9 mouse cellular contexts compared by ENCODE assay signal in the genomic region with DNA sequence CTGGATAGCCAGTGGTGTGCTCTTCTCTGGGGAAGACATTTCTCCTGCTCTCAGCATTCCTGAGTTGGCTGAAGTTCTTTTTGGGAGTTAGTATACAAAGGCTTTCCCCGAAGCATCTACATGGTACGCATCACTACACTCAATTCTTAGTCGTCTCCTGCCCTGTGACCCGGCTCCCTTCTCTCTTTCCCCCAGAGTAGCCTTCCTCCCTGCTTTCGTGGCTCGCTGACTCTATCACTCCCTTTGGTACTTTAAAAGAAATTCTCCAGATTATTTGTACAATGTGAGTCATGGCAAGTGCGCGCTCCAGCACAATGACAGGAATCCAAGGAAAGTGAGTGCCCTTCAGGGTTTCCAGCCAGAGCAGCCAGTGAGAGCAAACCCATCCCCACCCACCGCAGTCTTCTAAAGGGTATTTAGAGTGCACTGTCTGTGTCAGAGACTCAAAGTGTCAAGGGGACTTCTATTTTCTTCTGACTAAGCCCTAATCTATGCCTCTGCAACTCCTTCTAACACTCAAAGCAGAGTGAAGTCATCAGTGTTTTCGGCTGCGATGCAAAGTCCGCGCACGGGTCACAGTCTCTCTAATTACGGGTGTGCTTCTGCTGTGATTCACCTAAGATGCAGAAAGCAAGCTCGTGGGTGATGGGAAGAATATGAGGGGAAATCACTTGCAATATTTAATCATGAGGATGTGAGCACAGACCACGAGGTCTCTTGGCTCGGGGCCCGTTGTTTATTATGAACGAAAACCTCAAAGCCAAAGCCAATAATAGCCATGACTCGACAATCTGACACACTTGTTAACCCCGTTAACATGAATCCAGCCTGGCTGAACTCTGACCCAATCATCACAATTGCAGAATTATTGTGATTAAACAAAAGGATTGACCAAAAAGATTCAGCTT.
DNase-seq lines count a peak whose midpoint lies in the region; ATAC-seq and TF ChIP-seq lines count a peak whose summit lies in the region.
"Had no signal": no experiment of that assay in that cellular context is flagged by ENCODE, and none has a peak within 500 bp of the region (broad histone marks: within the 10 kb centered on the region; RNA-seq: fewer than 3 reads in every experiment).

No protein-coding gene starts in this region.

- no peak for DNase-seq in kidney, adult 8-10 months
- peak; percentile 3 to 31 for DNase-seq in kidney, postnatal 36 days
- DNase-seq in layer of hippocampus, adult 9-10 months (ENCODE audit: low spot score) = no peak
- DNase-seq in layer of hippocampus, adult 2 months (ENCODE audit: low spot score in 2 of 2) = no peak
- DNase-seq in thymus, postnatal 36 days = no peak

- H3K27me3 ChIP-seq in kidney, embryonic 14.5 days (ENCODE audit: control insufficient read depth, insufficient read depth, low read length) = no peaks in the 10 kb centered on the region
- H3K27me3 ChIP-seq: liver, embryonic 15.5 days had no signal

- H3K9me3 ChIP-seq in kidney, embryonic 14.5 days (ENCODE audit: control insufficient read depth, low read length) = no peaks in the 10 kb centered on the region
- H3K9me3 ChIP-seq: liver, embryonic 15.5 days had no signal

- no peak overlapping the region for H3K4me2 ChIP-seq in kidney, embryonic 14.5 days (replicated peaks; ENCODE audit: low read depth, low read length)
- H3K4me2 ChIP-seq: liver, embryonic 15.5 days had no signal

- 62% methylated on average over 22 of the region's 22 CpGs for WGBS in kidney, embryonic 14.5 days
- 33% methylated on average over 22 of the region's 22 CpGs for WGBS in olfactory bulb, adult 2 months

- H3K27ac ChIP-seq in kidney, embryonic 14.5 days (ENCODE audit: low read depth, low read length) = no peak overlapping the region
- H3K27ac ChIP-seq in embryonic fibroblast, embryonic 13.5 days (ENCODE audit: insufficient read depth, low read length) = peak overlapping the region; percentile 10
- 0 out of 2 replicates have a peak overlapping the region, but pooled peaks have one; percentile 44 for H3K27ac ChIP-seq in olfactory bulb, adult 2 months (ENCODE audit: insufficient read depth, low read depth, low read length)
- H3K27ac ChIP-seq in layer of hippocampus, adult 2 months = no peak overlapping the region
- H3K27ac ChIP-seq: liver, embryonic 15.5 days had no signal

- no peaks in the 10 kb centered on the region for H3K4me1 ChIP-seq in kidney, embryonic 14.5 days (ENCODE audit: control insufficient read depth, insufficient read depth, low read length)
- peaks cover 16% of the 10 kb centered on the region for H3K4me1 ChIP-seq in embryonic fibroblast, embryonic 13.5 days (ENCODE audit: control insufficient read depth, insufficient read depth, low read length)
- H3K4me1 ChIP-seq in olfactory bulb, adult 2 months (ENCODE audit: control insufficient read depth, insufficient read depth, low read length) = peaks cover 8% of the 10 kb centered on the region; the same call in 1 of the 2 replicates
- H3K4me1 ChIP-seq: liver, embryonic 15.5 days had no signal

- TF ChIP-seq CTCF in embryonic fibroblast, embryonic 13.5 days (IDR thresholded peaks at IDR 0.05; ENCODE audit: borderline replicate concordance, insufficient read depth, low read length) = no peak
- TF ChIP-seq CTCF in olfactory bulb, adult 2 months (IDR thresholded peaks at IDR 0.05; ENCODE audit: insufficient read depth, low read depth, low read length) = no peak
- TF ChIP-seq CTCF in layer of hippocampus, adult 2 months (conservative IDR thresholded peaks at IDR 0.05) = no peak

- H3K36me3 ChIP-seq in kidney, embryonic 14.5 days (ENCODE audit: control insufficient read depth, insufficient read depth, low read length) = no peaks in the 10 kb centered on the region
- H3K36me3 ChIP-seq: liver, embryonic 15.5 days had no signal

- H3K4me3 ChIP-seq in kidney, embryonic 14.5 days (ENCODE audit: low read length) = no peak overlapping the region
- H3K4me3 ChIP-seq in embryonic fibroblast, embryonic 13.5 days (ENCODE audit: insufficient read depth, low read length) = no peak overlapping the region
- H3K4me3 ChIP-seq in olfactory bulb, adult 2 months (ENCODE audit: insufficient read depth, low read depth, low read length) = no peak overlapping the region
- H3K4me3 ChIP-seq in layer of hippocampus, adult 2 months = no peak overlapping the region
- H3K4me3 ChIP-seq: liver, embryonic 15.5 days had no signal

- peak; percentile 25; the same call in 1 of the 2 replicates for ATAC-seq in kidney, embryonic 14.5 days (ENCODE audit: low FRiP score, low TSS enrichment)

- TF ChIP-seq POLR2A in embryonic fibroblast, embryonic 13.5 days (IDR thresholded peaks at IDR 0.05; ENCODE audit: low read depth, low read length) = no peak
- no peak for TF ChIP-seq POLR2A in olfactory bulb, adult 2 months (IDR thresholded peaks at IDR 0.05; ENCODE audit: insufficient read depth, low read depth, low read length)

- no peak overlapping the region for H3K9ac ChIP-seq in kidney, embryonic 14.5 days (ENCODE audit: low read depth, low read length)
- H3K9ac ChIP-seq: liver, embryonic 15.5 days had no signal

Comparison
In these comparisons a context has a peak if more than half of its experiments do, and no peak if none do; other contexts are left out.
1. DNase-seq: peak in kidney, postnatal 36 days (2 of 2); none in kidney, adult 8-10 months (0 of 2), layer of hippocampus, adult 9-10 months (single experiment), layer of hippocampus, adult 2 months (0 of 2) and thymus, postnatal 36 days (0 of 2).
2. H3K27ac ChIP-seq: peak in embryonic fibroblast, embryonic 13.5 days (single experiment) and olfactory bulb, adult 2 months (single experiment); none in kidney, embryonic 14.5 days (single experiment) and layer of hippocampus, adult 2 months (single experiment).